Mouse (Mus musculus): ENCODE data around the gene Bloc1s3. TPM values are rescaled to one million over a fixed set of nuclear protein-coding genes. Genes with fewer than 3 reads are reported as not detected.

The Bloc1s3 gene
- polyA plus RNA-seq, 1 experiment from 2014 or later: 3.6 TPM

- Histone ChIP-seq H3K9ac (replicated peaks) (no peak overlapping the region), H3K4me3 (replicated peaks) (no peak overlapping the region), H3K36me3 (no peaks in the 10 kb centered on the region), H3K9me3 (no peaks in the 10 kb centered on the region), H3K4me1 (replicated peaks) (0 out of 2 replicates have a peak, but pooled peaks cover 4% of the 10 kb centered on the region), H3K27ac (no peak overlapping the region), H3K4me2 (no peak overlapping the region), H3K27me3 (peaks cover 4% of the 10 kb centered on the region; the same call in 1 of the 2 replicates)
- 82% methylated on average over 4 of the region's 4 CpGs for WGBS
- no peak for ATAC-seq (ENCODE audit: insufficient number of reproducible peaks, insufficient read depth, low FRiP score, low TSS enrichment, low read depth)
These were observed 9.8 kb downstream of the Bloc1s3 start for GRCm38 (mm10) chr7:19498326-19498725.

- no peak for ATAC-seq (ENCODE audit: insufficient number of reproducible peaks, insufficient read depth, low FRiP score, low TSS enrichment, low read depth)
- Histone ChIP-seq H3K36me3 (no peaks in the 10 kb centered on the region), H3K4me1 (replicated peaks) (peaks cover 15% of the 10 kb centered on the region), H3K9ac (replicated peaks) (no peak overlapping the region), H3K4me2 (no peak overlapping the region), H3K4me3 (replicated peaks) (no peak overlapping the region), H3K27ac (no peak overlapping the region), H3K9me3 (no peaks in the 10 kb centered on the region), H3K27me3 (peaks cover 22% of the 10 kb centered on the region)
- 77% methylated on average over 5 of the region's 5 CpGs for WGBS
These were observed 12.0 kb downstream of the Bloc1s3 start for GRCm38 (mm10) chr7:19496214-19496555.

- Histone ChIP-seq H3K4me3 (replicated peaks) (no peak overlapping the region), H3K36me3 (no peaks in the 10 kb centered on the region), H3K27ac (no peak overlapping the region), H3K9me3 (no peaks in the 10 kb centered on the region), H3K4me2 (no peak overlapping the region), H3K27me3 (peaks cover 28% of the 10 kb centered on the region), H3K4me1 (replicated peaks) (peaks cover 15% of the 10 kb centered on the region), H3K9ac (replicated peaks) (no peak overlapping the region)
- ATAC-seq (ENCODE audit: insufficient number of reproducible peaks, insufficient read depth, low FRiP score, low TSS enrichment, low read depth): no peak
- WGBS: 63% methylated on average over 20 of the region's 20 CpGs
These were observed 12.5 kb downstream of the Bloc1s3 start for GRCm38 (mm10) chr7:19495521-19496213.

- Histone ChIP-seq H3K4me1 (replicated peaks) (peaks cover 15% of the 10 kb centered on the region), H3K36me3 (no peaks in the 10 kb centered on the region), H3K4me2 (no peak overlapping the region), H3K9me3 (no peaks in the 10 kb centered on the region), H3K27me3 (peaks cover 35% of the 10 kb centered on the region), H3K9ac (replicated peaks) (no peak overlapping the region), H3K4me3 (replicated peaks) (no peak overlapping the region), H3K27ac (no peak overlapping the region)
- 85% methylated on average over 25 of the region's 25 CpGs for WGBS
- no peak for ATAC-seq (ENCODE audit: insufficient number of reproducible peaks, insufficient read depth, low FRiP score, low TSS enrichment, low read depth)
These were observed 13.3 kb downstream of the Bloc1s3 start for GRCm38 (mm10) chr7:19494751-19495474.

- H3K27ac ChIP-seq: peak overlapping the region; percentile 67; the same call in 1 of the 2 replicates
- WGBS: 4% methylated on average over 26 of the region's 26 CpGs
These were observed 16.4 kb downstream of the Bloc1s3 start for GRCm38 (mm10) chr7:19491731-19492130.

GRCm38 (mm10) chr7:19489525-19489924 lies 18.6 kb downstream of the Bloc1s3 start:
- Histone ChIP-seq H3K36me3 (no peaks in the 10 kb centered on the region), H3K4me1 (replicated peaks) (peaks cover 17% of the 10 kb centered on the region), H3K9ac (replicated peaks) (peak overlapping the region; percentile 27; the same call in 1 of the 2 replicates), H3K9me3 (no peaks in the 10 kb centered on the region), H3K27ac (0 out of 2 replicates have a peak overlapping the region, but pooled peaks have one; percentile 17), H3K4me2 (peak overlapping the region; percentile 50), H3K4me3 (replicated peaks) (peak overlapping the region; percentile 32), H3K27me3 (peaks cover 69% of the 10 kb centered on the region)
- ATAC-seq (ENCODE audit: insufficient number of reproducible peaks, insufficient read depth, low FRiP score, low TSS enrichment, low read depth): 0 out of 2 replicates have a peak, but pooled peaks have one; percentile 35
- WGBS: 4% methylated on average over 31 of the region's 31 CpGs

More at GRCm38 (mm10) chr7:19491731-19492130, 16.4 kb downstream of the Bloc1s3 start:
- H3K4me1 ChIP-seq (replicated peaks): peaks cover 17% of the 10 kb centered on the region
- H3K9me3 ChIP-seq: no peaks in the 10 kb centered on the region
- H3K27me3 ChIP-seq: peaks cover 64% of the 10 kb centered on the region
- H3K4me2 ChIP-seq: peak overlapping the region; percentile 57
- peak overlapping the region; percentile 60 for H3K9ac ChIP-seq (replicated peaks)
- H3K4me3 ChIP-seq (replicated peaks): peak overlapping the region; percentile 33
- no peak for ATAC-seq (ENCODE audit: insufficient number of reproducible peaks, insufficient read depth, low FRiP score, low TSS enrichment, low read depth)
- H3K36me3 ChIP-seq: no peaks in the 10 kb centered on the region

GRCm38 (mm10) chr7:19486549-19486948 lies 21.6 kb downstream of the Bloc1s3 start:
- WGBS: 89% methylated on average over 7 of the region's 7 CpGs
- no peak overlapping the region for H3K4me2 ChIP-seq
- H3K9me3 ChIP-seq: no peaks in the 10 kb centered on the region
- peaks cover 7% of the 10 kb centered on the region; the same call in 1 of the 2 replicates for H3K4me1 ChIP-seq (replicated peaks)
- no peak for ATAC-seq (ENCODE audit: insufficient number of reproducible peaks, insufficient read depth, low FRiP score, low TSS enrichment, low read depth)
- no peak overlapping the region for H3K4me3 ChIP-seq (replicated peaks)
- H3K27me3 ChIP-seq: peaks cover 53% of the 10 kb centered on the region
- H3K36me3 ChIP-seq: no peaks in the 10 kb centered on the region
- H3K9ac ChIP-seq (replicated peaks): no peak overlapping the region
- no peak overlapping the region for H3K27ac ChIP-seq

- no peaks in the 10 kb centered on the region for H3K36me3 ChIP-seq
- H3K4me1 ChIP-seq (replicated peaks): 0 out of 2 replicates have a peak, but pooled peaks cover 7% of the 10 kb centered on the region
- WGBS: 89% methylated on average over 1 of the region's 1 CpGs
- H3K4me3 ChIP-seq (replicated peaks): no peak overlapping the region
- ATAC-seq (ENCODE audit: insufficient number of reproducible peaks, insufficient read depth, low FRiP score, low TSS enrichment, low read depth): no peak
- no peak overlapping the region for H3K4me2 ChIP-seq
- no peak overlapping the region for H3K27ac ChIP-seq
- H3K9me3 ChIP-seq: no peaks in the 10 kb centered on the region
- H3K27me3 ChIP-seq: peaks cover 42% of the 10 kb centered on the region
- no peak overlapping the region for H3K9ac ChIP-seq (replicated peaks)
These were observed 22.7 kb downstream of the Bloc1s3 start for GRCm38 (mm10) chr7:19485488-19485887.

GRCm38 (mm10) chr7:19483281-19483680 lies 24.9 kb downstream of the Bloc1s3 start:
- no peak for ATAC-seq (ENCODE audit: insufficient number of reproducible peaks, insufficient read depth, low FRiP score, low TSS enrichment, low read depth)
- H3K27ac ChIP-seq: no peak overlapping the region
- 80% methylated on average over 8 of the region's 8 CpGs for WGBS

GRCm38 (mm10) chr7:19477624-19478384 lies 30.4 kb downstream of the Bloc1s3 start:
- no peak overlapping the region for H3K9ac ChIP-seq (replicated peaks)
- 27% methylated on average over 14 of the region's 14 CpGs for WGBS
- no peaks in the 10 kb centered on the region for H3K36me3 ChIP-seq
- no peak overlapping the region for H3K27ac ChIP-seq
- no peak overlapping the region for H3K4me2 ChIP-seq
- H3K27me3 ChIP-seq: peaks cover 45% of the 10 kb centered on the region
- H3K4me3 ChIP-seq (replicated peaks): no peak overlapping the region
- H3K9me3 ChIP-seq: no peaks in the 10 kb centered on the region
- H3K4me1 ChIP-seq (replicated peaks): peaks cover 4% of the 10 kb centered on the region; the same call in 1 of the 2 replicates
- no peak for ATAC-seq (ENCODE audit: insufficient number of reproducible peaks, insufficient read depth, low FRiP score, low TSS enrichment, low read depth)

More at GRCm38 (mm10) chr7:19483281-19483680, 24.9 kb downstream of the Bloc1s3 start:
- Histone ChIP-seq H3K4me1 (replicated peaks) (no peaks in the 10 kb centered on the region), H3K9ac (replicated peaks) (no peak overlapping the region), H3K9me3 (no peaks in the 10 kb centered on the region), H3K4me2 (no peak overlapping the region), H3K4me3 (replicated peaks) (no peak overlapping the region), H3K27me3 (peaks cover 27% of the 10 kb centered on the region), H3K36me3 (no peaks in the 10 kb centered on the region)

- Histone ChIP-seq H3K27ac (no peak overlapping the region), H3K4me2 (no peak overlapping the region), H3K9me3 (no peaks in the 10 kb centered on the region), H3K4me1 (replicated peaks) (peaks cover 4% of the 10 kb centered on the region; the same call in 1 of the 2 replicates), H3K36me3 (no peaks in the 10 kb centered on the region), H3K27me3 (peaks cover 52% of the 10 kb centered on the region), H3K4me3 (replicated peaks) (no peak overlapping the region), H3K9ac (replicated peaks) (no peak overlapping the region)
- ATAC-seq (ENCODE audit: insufficient number of reproducible peaks, insufficient read depth, low FRiP score, low TSS enrichment, low read depth): no peak
- 80% methylated on average over 2 of the region's 2 CpGs for WGBS
These were observed 31.1 kb downstream of the Bloc1s3 start for GRCm38 (mm10) chr7:19477084-19477483.
